Mouse (Mus musculus) kidney, adult 2 months (tissue): ENCODE measurements around the gene Tgif2lx2. TPM values are rescaled to one million over a fixed set of nuclear protein-coding genes. Genes with fewer than 3 reads are reported as not detected.
"Not testable (repeated sequence)": the region's sequence is repeated elsewhere in the genome, so short reads cannot be mapped to it uniquely, and the experiment has no call there.

Source experiments
- DNase-seq: peaks from one replicate; pipeline ENCODE4 v3.0.0; 2021
- H3K27ac ChIP-seq: fragments of 200-500 bp; 2 replicates; pipeline ENCODE4 v1.5.1; 2012; ENCODE audit warnings: low read depth, low read length, control low read depth, inconsistent platforms; ENCODE audit not compliant: insufficient read depth
- H3K27me3 ChIP-seq: fragments of 200-500 bp; replicated peaks from 2 replicates; pipeline ENCODE4 v1.6.1; 2012; ENCODE audit warnings: mild to moderate bottlenecking, moderate library complexity, low read length, inconsistent platforms; ENCODE audit not compliant: control insufficient read depth, insufficient read depth
- H3K36me3 ChIP-seq: fragments of 200-500 bp; 2 replicates; pipeline ENCODE4 v1.6.1; 2012; ENCODE audit warnings: mild to moderate bottlenecking, moderate library complexity, low read length, inconsistent platforms; ENCODE audit not compliant: control insufficient read depth, insufficient read depth
- H3K4me1 ChIP-seq: fragments of 200-500 bp; 2 replicates; pipeline ENCODE4 v1.6.1; 2011; ENCODE audit warnings: low read length; ENCODE audit not compliant: control insufficient read depth, insufficient read depth
- H3K4me3 ChIP-seq: fragments of 200-500 bp; 2 replicates; pipeline ENCODE4 v1.5.1; 2011; ENCODE audit warnings: mild to moderate bottlenecking, low read depth, low read length, control low read depth; ENCODE audit not compliant: insufficient read depth
- WGBS: fragments of 180-500 bp; shearing (Covaris S2); methylation state at CpG from one replicate; pipeline ENCODE4 v1.1.7; 2018; 5-methylcytosine and 5-hydroxymethylcytosine counted together
- polyA plus RNA-seq: library from polyadenylated mRNA; depleted of rRNA; stranded (reverse); fragments of >200 nt; gene quantifications from 2 replicates; pipeline ENCODE4 v1.2.3, GENCODE M21; 2012; rRNA removed

Gene Tgif2lx2
- not detected in 2 replicates for polyA plus RNA-seq

DNA sequence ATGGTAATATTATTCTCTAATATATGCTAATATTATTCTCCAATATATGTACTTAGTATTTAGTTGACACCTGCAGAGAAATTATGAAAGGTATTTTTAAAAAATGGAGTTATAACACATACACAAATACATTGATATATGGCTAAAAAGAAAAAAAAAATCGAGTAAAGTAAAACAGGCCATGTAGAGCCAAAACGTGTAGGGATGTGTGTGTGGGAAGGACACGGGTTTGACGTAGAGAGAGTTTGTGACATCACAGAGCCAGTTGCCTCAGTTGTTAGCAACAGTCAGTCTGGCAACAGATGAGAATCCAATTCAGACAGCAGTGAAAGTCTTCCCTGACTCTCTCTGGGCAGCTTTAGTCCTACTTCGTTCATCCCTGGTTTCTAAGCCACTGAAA is at the start of gene Tgif2lx2:
Gene Tgif2lx2, plus strand, starts transcription at position 301 of the 400 bp plus-strand sequence.
- no CpG with 5 or more reads among the region's 5 CpGs for WGBS
- not testable (repeated sequence) for H3K27ac ChIP-seq, H3K27me3 ChIP-seq, H3K4me3 ChIP-seq, H3K4me1 ChIP-seq, DNase-seq, H3K36me3 ChIP-seq

Other genes with a start within 250 kb of the Tgif2lx2 start
- not detected in 2 replicates for gene Tgif2lx1, start 53.5 kb downstream of the Tgif2lx2 start, polyA plus RNA-seq